Mouse (Mus musculus): ENCODE measurements around the gene Trp53i13.
"Not testable (repeated sequence)": the region's sequence is repeated elsewhere in the genome, so short reads cannot be mapped to it uniquely, and the experiment has no call there.

Trp53i13 gene

DNA sequence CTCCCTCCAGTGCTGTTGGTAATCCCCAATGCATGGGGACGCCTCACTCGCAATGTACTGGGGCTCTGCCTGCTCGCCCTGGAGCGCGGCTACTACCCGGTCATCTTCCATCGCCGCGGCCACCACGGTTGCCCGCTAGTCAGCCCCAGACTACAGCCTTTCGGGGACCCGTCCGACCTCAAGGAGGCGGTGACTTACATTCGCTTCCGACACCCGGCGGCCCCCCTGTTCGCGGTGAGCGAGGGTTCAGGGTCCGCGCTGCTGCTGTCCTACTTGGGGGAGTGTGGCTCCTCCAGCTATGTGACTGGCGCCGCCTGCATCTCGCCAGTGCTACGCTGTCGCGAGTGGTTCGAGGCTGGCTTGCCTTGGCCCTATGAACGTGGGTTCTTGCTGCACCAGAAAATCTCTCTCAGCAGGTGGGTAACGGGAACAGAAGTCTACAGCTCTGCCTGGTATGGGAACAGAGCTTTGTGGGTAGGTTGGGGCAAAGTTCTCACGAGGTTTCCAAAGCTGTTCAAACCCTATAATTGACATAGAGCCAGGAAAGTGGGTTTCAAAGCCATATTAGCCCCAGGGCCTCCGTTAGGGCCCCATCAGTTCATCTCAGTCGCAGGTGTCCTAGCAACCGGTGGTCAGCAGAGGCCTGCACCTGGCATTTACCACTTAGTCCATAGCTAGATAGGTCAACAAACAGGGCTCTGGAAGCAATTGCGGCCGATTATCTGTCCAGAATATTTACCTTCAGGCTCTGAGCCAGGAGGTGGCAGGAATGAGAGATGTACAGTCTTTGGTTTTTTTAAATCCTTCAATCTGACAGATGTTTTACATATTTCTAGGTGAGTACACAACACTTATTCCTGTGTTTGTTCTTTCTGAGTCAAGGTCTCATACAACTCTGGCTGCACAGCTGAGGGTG, at the start of gene Trp53i13:
Gene Trp53i13 (minus strand): TSS at position 344 of the 916 bp plus-strand sequence.
- DNase-seq: peak in 1 of 2 experiments; percentile 40

DNA sequence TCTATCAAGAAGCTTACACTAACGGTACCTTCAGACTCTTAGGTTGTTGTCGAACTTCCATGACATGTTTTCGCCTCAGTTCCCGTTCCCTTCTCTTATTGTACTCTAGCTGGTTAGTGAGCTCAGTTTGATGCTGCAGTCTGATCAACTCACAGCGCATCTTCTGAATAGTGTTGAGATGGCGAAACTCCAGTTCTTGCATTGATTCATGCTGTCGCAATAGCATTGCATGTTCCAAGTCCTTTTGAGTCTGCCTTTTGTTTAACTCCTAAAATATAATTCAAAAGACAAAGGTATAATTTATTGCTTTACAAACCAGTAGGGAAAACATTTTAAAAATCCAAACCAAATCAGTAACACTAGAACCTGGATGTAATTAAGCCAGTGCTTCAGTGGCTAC, 29.5 kb upstream of the Trp53i13 start:
- no peak for DNase-seq

DNA sequence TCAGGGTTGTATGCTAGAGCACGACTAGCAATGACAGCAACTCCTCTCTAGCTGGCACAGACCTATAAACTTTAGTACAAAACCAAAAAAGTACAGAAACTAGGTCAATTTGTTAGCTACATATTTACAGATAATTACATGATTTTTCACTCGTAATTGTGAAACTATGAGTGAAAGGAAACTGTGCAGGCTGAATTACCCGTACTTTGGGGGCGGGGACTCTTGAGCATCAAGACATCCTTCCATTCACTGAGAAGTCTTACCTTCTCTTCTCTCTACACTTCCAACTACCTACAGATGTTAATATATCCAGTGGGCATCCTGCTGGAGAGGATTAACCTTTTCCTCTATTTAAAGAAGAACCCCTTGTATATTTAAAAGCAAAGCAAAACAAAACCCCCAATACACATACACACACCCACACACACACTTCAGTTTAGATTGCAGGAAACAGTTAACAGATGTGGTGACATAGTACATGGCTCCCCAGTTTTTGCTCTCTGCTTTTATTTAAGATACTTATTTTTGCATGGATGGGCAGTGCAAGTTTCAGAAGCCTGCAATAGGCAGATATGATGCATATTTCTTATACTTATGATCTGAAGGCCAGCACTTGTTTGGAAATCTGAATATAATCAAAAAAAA, 16.5 kb upstream of the Trp53i13 start:
- no peak for DNase-seq

DNA sequence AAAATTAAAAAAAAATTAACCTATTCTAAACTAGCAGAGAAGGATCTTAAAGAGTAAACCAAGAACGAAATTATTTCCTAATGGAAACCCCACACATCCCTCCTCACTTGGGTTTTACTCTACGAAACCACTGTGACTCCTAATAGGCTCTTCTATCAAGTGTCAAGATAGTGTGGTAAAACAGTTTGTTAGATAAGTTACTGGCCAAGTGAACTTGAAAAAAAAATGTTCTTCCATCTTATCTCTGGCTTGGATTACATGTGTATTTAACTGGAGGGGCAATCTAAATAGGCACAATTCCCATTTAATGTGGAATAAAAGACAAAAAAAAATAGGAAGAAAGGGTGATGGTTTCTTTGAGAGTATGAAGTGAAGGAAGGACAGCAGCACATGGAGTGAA, 15.1 kb upstream of the Trp53i13 start:
- DNase-seq: no peak

DNA sequence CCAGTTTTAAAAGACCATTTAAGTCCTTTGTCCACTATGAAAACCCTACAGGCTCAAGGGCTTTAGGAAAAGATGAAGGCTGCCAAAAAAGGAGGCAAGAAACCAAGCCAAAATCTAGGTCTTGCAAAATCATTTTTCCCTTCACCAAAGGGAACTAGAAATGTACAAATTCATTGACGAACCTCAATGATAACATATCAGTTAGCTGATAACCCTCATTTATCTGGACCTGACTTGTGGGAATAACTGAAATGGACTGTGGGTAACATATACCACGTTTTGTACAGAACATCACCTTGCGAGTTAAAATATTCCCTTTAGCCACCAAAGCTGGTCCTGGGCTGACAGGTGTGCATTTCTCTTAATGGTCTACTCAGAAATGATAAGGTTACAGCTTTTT, 13.9 kb upstream of the Trp53i13 start:
- no peak for DNase-seq

DNA sequence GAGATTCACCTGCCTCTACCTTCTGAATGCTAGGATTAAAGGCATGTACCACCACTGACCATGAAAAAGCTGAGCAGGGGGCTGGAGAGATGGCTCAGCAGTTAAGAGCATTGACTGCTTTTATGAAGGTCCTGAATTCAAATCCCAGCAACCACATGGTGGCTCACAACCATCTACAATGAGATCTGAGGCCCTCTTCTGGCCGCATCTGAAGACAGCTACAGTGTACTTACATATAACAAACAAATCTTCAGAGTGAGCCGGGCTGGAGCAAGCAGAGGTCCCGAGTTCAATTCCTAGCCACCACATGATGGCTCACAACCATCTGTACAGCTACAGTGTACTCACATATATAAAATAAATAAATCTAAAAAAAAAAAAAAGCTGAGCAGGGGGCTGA, 12.6 kb upstream of the Trp53i13 start:
- not testable (repeated sequence) for DNase-seq

DNA sequence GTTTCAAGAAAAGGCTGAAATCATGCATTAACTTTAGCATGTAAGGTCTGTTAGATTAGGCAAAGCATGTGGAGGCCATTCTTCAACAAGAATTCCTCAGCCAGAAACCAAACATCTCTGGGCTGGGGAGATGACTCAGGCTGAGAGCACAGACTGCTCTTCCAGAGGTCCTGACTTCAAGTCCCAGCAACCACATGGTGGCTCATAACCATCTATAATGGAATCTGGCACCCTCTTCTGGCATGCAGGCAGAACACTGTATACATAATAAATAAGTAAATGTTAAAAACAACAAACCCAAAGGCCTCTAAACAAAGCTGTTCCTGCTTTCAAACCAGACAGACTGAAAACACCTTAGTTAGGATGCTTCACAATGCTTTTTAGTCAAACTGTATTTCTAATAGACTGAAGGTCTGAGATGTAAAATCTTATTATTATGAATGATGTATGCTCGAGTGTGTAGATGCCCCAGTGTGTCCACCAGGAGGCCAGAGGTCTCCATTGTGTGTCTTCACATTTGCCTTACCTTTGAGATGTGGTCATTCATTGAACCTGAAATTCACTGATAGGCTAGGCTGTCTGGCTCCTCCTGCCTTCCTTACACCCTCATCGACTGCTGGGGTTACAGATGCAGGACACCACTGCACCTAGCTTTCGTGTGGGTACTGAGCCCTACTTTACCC, 10.2 kb upstream of the Trp53i13 start:
- no peak for DNase-seq

DNA sequence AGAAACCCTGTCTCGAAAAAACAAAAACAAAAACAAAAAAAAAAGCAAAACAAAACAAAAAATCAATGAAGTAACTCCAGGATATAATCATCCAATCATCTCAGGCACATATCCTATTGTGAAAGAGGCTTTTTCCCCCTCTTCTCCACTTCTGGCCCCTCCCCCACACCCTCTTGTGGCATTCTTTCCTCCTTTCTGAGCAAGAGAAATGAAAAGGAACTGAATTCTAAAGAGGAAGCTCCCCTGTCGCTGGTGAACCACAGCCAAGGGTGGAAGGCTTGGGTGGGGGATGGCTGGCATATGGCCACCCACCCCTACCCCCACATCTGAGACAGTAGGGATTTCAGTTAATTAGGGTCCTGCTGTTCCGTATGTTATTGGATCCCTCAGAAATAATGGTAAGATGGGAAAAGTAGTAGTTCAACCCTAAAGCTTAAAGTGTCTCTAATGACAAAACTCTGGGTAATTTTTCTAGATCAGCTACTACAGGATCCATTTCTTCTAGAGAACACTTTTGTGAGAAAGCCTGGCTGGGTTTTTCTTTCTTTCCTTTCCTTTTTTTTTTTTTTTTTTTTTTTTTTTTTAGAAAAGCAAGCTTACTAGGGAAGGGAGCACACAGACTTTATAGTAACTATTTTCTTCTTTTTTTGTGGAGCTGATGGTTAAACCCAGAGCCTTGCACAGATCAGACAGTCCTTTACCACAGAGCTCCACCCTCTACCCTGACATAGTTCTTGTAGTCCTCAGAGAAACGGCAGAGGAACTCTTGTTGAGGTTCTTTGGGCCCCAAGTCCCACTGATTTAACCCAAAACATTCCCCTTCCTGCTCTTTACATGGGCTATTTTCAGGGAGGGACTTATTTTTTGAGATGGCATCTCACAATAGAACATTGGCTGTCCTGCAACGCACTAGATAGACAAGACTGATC, 5.1 kb upstream of the Trp53i13 start:
- peak; percentile 46 to 55 for DNase-seq

DNA sequence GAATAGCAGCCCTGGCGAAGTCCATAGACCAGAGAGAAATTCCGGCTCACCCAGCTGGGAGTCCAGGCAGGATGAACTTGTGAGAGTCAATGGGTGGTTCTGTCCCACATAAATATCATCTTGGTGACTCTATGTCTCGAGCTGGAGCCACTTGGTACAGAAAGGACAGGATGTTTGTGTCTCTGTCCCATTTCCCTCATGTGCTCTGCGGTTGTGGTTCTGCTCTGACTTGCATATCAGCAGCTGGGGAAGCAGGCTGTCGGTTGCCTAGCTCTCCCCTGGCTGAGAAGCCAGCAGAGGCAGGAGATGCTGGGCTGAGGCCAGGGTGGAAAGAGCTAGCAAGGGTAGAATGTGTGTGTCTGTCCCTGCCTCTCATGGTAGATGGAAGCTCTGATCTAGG, 3.3 kb upstream of the Trp53i13 start, which contains the start of gene Gm10392:
Gene Gm10392 (minus strand): TSS at position 156 of the 400 bp plus-strand sequence.
- peak; percentile 72 to 74 for DNase-seq

DNA sequence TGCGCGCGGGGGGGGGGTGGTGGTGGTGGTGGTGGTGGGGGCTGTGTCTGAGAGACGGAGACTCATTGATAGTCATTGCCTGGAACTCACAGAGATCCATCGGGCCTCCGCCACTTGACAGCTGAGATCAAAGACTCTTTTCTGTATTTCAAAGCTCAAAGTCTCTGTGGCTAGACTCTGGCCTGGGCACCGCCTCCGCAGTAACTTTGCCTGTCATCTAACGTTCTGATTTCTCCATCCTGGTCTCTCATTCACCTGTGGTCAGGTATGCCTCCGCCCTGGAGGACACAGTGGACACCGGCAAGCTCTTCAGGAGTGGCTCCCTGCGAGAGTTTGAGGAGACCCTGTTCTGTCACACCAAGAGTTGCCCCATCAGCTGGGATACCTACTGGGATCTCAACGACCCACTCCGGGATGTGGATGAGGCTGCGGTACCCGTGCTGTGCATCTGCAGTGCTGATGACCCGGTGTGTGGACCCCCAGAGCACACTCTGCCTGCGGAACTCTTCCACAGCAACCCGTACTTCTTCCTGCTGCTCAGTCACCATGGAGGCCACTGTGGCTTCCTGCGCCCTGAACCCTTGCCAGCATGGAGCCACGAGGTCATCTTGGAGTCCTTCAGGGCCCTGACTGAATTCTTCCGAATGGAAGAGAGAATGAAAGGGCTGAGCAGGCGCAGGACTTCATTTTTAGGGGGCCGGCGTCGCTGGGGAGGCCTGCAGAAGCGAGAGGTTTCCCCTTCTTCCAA, 2.4 kb upstream of the Trp53i13 start:
- peak; percentile 18 to 20 for DNase-seq

DNA sequence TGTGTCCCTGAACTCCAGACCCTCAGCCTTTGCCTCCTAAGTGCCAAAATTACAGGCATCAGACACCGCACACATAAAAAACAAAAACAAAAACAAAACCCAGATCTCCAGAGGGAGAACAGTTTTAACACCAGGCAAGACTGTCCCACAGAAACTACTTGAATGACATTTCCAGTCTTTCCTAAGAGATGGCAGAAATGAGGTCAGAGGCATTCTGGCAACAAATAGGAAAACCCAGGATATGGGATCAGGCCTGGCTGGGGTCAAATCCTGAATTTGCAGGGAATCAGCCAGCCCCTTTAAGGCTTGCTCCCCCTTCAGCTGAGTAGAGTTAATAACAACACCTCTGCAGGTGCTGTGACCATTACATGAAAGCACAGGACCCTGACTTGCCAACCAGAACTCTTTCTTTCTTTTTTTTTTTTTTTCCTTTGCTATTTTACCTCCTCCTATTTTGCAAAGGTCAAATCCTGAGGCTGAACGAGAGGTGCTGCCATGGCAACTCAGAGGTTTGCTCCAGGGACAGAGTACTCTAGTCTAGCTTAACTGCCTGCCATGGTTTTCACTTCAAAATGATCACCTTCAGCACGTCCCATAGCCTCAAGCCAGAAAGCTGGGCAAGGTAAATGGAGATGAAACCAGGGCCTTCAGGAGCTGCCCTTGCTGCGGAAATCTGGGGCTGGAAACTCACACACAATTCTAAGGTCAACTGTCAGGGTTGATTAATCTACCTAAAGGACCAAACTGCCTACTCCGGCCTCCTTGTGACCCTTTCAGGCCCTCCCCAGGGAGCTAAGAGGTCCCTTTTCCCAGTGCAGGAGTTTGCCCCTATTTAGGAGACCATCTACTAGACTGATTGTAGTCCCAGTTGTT, 1.0 kb upstream of the Trp53i13 start:
- DNase-seq: no peak

DNA sequence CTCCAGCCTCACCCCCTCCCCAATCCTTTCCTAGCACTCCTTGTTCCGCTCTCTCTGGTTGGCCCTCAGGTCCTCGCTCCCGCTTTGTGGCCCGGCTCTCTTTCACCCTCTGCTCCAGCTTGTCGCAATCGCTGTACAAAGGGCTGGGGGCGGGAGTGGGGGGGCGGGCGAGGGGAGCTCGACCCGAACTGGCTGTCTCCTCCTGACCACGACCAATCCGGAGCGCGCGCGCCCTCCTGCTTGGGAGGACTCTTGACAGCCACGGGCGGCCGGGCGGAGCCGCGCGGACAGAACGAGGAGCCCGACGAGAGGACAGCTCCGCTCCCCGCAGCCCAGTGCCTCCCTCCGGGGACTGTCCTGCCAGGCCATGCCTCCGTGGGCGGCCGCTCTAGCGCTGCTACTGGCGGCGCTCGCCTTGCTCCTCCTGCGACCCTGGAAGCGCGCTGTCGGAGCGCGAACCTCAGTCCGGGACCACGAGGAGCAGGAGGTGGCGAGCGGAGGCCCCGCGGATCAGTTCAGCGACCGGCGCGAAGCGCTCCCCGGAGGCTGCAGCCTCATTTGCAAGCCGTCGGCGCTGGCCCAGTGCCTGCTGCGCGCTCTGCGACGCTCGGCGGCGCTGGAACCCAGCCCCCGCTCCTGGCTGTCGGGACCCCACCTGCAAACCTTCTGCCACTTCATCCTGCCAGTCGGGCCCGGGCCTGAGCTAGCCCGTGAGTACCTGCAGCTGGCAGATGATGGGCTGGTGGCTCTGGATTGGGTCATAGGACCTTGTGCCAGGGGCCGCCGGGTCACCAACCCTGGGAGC, 746 bp downstream of the Trp53i13 start, which contains the start of gene Abhd15:
Gene Abhd15 (plus strand): TSS at position 290 of the 805 bp plus-strand sequence.
- DNase-seq: peak; percentile 61 to 67

DNA sequence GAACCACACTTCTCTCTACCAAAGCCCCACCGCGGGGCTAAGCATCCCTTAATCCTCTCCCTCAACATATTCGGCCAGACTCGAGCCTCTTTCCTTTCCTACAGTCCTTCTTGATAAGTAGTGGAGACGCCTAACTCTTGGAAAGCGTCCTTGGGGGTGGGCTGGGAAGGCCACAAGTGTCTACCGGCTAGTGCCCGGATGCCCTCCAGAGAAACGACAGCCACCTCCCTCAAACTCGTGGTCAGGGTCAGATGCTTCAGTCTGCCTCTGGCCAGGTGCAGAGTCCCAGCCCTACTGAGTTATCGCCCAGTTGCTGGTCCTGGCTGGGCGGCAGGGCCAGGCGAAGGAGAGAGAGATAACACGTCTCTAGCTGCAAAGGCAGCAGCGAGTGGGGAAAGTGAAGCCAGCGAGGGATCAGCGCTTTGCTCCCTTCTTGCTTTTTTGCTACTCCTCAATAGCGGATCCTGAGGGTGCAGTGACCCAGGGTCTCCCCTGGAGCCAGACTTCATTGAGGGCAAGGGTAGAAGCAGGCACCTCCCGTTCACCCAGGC, 1.4 kb downstream of the Trp53i13 start:
- DNase-seq: peak; percentile 24 to 43

DNA sequence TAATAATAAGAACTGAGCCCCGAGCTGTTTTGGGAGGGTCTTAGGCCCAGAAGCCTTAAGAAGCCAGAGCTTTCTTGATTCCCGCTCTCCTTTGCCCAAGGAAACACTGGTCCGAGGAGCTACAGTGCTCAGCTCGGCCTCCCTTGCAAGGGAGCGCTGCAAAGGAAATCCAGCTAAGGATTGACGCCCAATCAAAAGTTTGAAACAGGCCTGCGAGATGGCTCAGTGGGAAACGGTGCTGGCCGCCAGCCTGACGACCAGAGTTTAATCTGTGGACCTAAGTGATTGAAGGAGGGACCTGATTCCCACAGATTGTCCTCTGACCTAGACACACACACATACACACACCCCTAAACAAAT, 2.0 kb downstream of the Trp53i13 start:
- DNase-seq: peak in 1 of 2 experiments; percentile 22

DNA sequence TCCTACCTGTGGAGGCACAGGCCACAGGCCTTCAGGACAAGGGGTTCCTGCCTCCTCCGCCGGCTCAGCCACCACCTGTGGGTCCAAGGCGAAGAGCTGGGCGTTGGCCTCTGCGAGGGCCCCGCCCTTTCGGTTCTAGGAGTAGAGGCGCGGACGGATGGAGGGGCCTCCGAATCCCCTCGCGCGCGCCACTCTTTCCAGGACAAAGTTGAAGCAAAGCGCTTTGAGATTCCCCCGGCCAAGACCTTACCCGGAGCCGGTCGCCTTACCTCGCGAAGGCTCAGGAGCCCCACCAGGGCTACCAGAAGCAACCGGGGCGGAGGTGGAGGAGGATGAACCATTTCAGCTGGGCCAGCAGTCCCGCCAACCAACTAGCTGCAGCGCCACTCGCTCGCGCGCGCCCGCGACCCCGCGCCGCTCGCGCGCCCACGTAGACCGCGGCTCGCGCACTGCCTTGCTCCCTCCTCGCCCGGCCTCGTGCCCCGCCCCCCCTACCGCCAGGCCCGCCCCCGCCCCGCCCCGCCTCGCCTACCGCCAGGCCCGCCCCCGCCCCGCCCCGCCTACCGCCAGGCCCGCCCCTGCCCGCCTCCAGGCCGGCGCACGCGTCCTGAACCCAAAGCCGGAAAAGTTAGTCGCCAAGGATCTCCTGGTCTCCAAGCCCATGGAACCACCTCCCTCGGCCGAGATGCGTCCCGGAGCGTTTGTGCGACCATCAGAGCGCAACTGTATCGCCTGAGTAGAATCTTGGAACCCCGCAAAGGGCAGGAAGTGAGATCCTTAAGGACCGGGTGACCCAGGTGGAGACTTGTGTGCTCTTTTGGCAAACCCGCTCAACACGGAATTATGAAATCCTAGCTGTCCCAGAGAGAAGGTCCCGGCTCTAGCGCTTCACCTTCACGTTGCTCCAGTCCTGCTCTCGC, 2.6 kb downstream of the Trp53i13 start:
- peak; percentile 87 to 88 for DNase-seq

DNA sequence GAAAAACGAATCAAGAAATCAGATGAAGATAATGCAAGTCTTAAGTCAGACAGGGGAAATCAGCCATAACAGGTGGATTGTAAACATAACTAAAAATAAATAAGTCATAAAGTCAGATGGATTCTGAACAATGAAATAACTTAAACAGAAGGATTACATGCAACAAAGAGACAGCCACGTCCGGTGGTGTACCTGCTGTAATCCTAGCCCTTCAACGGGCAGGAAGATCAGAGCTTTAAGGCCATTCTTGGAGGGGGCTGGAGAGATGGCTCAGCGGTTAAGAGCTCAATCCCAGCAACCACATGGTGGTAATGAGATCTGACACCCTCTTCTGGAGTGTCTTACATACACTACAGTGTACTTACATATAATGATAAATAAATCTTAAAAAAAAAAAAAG, 4.4 kb downstream of the Trp53i13 start:
- no peak for DNase-seq

DNA sequence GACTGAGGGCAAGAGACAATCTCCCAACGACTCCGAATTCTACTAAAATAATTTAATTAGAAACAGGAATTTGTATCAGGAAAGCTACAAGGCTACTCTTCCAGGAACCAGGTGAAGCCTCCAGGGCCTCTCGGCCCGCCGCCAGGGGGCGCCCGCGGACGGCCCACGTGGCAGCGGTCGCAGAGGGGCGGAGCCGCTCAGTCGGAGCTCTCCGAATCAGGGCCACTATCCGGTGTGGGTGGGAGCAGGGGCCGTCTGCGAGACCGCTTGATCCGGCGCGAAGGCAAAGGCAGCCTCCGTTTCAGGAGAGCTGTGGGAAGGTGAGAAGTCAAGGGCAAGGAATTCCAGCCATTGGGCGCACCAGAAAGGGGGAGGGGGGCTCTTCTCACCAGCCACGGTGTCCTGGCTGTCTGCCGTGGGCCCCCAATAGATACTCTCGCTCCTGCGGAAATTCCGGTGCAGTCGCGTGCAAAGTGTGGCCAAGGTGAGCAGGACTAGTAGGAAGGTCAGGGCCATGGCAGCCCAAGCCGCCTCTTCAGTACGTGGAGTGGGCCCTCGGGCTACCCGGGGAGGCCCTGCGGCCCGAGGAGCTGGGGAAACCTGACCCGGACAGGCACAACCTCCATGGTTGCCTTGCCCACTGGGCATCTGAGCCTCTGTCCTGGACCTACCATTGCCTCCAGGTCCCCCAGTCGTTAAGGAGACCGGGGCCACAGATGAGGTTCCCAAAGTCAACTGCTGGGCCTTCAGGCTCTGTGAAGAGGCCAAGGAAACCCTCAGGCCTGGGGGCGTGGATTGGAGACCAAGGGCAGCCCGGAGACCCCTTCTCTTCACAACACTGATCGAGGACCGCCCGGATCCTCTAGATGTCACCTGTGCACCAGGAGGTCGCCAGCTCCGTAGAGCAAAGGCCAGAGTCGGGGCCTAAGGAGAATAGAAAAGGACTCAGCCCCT, 7.4 kb downstream of the Trp53i13 start:
- DNase-seq: peak; percentile 92 to 93
